Mouse (Mus musculus): ENCODE measurements around the gene Tmem135. TPM values are rescaled to one million over a fixed set of nuclear protein-coding genes. Genes with fewer than 3 reads are reported as not detected.

The Tmem135 gene
- total RNA-seq, 2 experiments from 2014 or later: 13.2 to 19.6 TPM

- Histone ChIP-seq H3K27ac (no peak overlapping the region), H3K4me3 (no peak overlapping the region)
- no peak for TF ChIP-seq CTCF (IDR thresholded peaks at IDR 0.05)
- DNase-seq: no peak
- intact Hi-C loops (cut with DNase I): no loop called here
Measured at GRCm38 (mm10) chr7:89248135-89248850, 155.7 kb downstream of the Tmem135 start.

- no peak overlapping the region for H3K27ac ChIP-seq
- intact Hi-C loops (cut with DNase I): no loop called here
- no peak for TF ChIP-seq CTCF (IDR thresholded peaks at IDR 0.05)
- no peak for DNase-seq
- no peak overlapping the region for H3K4me3 ChIP-seq
Measured at GRCm38 (mm10) chr7:89247012-89247710, 156.9 kb downstream of the Tmem135 start.

- DNase-seq: no peak
- no peak overlapping the region for H3K4me3 ChIP-seq
- no peak for TF ChIP-seq CTCF (IDR thresholded peaks at IDR 0.05)
- H3K27ac ChIP-seq: no peak overlapping the region
- intact Hi-C loops (cut with DNase I): no loop called here
Measured at GRCm38 (mm10) chr7:89242565-89242964, 161.5 kb downstream of the Tmem135 start.

DNA sequence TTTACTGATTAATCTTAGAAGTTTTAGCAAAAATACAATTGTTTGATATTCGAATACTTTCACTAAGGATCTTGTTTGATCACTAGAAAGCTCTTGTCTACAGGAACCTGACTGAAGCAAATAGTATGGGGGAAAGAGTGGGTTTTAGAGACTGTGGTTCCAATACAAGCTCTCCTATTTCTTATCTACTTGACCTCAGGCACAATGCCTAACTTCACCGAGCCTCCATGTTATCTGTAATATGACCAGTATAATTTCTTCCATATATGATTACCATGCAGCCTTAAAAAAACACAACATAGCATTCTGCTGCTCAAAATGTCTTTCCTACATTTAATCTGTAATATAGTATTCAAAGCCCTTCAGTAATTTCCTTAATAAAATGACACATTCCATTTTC, 161.9 kb downstream of the Tmem135 start:
- intact Hi-C loops (cut with DNase I): no loop called here
- DNase-seq: no peak
- no peak for TF ChIP-seq CTCF (IDR thresholded peaks at IDR 0.05)
- Histone ChIP-seq H3K4me3 (no peak overlapping the region), H3K27ac (no peak overlapping the region)

DNA sequence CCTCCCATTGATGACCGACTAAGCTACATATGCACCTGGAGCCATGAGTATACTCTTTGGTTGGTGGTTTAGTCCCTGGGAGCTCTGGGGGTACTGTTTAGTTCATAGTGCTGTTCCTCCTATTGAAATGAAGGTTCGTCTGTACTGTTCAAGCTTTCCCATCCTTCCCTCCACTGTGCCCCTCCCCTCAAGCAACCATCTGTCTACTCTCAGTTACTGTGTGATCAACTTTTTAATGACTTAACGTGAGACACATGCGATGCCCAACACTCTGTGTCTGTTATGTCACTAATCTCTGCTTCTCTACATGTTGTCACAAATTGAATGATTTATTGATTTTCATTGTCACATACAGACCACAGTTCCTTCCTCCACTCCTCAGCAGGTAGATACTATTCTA, 164.4 kb downstream of the Tmem135 start:
- no peak for DNase-seq
- no peak overlapping the region for H3K27ac ChIP-seq
- intact Hi-C loops (cut with DNase I): no loop called here
- H3K4me3 ChIP-seq: no peak overlapping the region
- TF ChIP-seq CTCF (IDR thresholded peaks at IDR 0.05): no peak

GRCm38 (mm10) chr7:89236592-89236991, 167.4 kb downstream of the Tmem135 start:
- no peak overlapping the region for H3K27ac ChIP-seq
- TF ChIP-seq CTCF (IDR thresholded peaks at IDR 0.05): no peak
- no peak for DNase-seq
- intact Hi-C loops (cut with DNase I): no loop called here
- no peak overlapping the region for H3K4me3 ChIP-seq

DNA sequence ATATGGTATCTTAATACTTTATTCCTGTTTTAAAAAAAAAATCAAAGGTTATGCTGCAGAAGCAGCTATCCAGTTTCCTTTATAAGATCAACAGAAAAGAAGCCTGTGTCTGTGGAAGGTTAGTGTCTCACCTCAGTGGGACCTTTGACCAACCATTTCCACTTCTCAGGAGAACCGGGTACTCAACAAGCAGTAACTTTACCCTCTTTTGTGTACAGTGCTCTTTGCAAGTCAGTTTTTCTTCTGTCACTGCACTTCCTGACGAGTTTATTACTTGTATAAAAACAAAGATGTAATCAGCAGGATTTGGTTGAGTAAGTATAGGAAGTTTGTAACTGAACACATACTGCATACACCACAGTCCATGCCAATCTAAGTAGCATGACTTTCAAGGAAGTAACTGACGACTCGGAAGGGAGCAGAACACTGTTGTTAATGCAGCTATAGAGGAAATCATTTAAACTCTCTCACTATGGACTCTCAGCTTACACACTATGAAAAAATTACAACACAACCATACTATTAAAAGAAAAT, 168.0 kb downstream of the Tmem135 start:
- no peak for TF ChIP-seq CTCF (IDR thresholded peaks at IDR 0.05)
- Histone ChIP-seq H3K27ac (no peak overlapping the region), H3K4me3 (no peak overlapping the region)
- intact Hi-C loops (cut with DNase I): no loop called here
- no peak for DNase-seq

DNA sequence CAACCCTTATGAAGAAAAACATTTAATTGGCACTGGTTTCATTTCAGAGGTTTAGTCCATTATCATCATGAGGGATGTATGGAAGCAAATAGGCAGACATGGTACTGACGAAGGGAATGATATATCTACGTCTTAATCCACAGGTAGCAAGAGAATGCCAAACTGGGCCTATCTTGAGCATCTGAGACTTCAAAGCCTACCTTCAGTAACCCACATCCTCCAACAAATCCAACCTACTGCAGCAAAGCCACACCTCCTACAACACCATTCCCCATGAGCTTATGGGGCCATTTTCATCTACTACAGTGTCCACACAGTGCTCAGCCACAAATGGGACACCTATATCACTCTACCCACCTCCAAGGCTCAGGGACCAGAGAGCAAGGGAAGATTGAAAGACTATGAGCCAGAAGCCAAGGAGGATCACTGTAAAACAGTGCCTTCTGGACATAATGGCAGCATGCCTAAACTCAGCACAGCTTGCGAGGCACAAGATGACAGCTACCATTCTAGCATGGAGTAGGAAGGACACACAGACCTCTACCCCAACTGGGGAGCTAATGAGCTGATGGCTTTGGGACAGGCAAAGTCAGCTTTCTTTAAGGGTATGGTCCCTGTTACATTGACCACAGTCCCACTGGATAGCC, 171.4 kb downstream of the Tmem135 start:
- Histone ChIP-seq H3K27ac (no peak overlapping the region), H3K4me3 (no peak overlapping the region)
- no peak for DNase-seq
- TF ChIP-seq CTCF (IDR thresholded peaks at IDR 0.05): no peak
- intact Hi-C loops (cut with DNase I): no loop called here

DNA sequence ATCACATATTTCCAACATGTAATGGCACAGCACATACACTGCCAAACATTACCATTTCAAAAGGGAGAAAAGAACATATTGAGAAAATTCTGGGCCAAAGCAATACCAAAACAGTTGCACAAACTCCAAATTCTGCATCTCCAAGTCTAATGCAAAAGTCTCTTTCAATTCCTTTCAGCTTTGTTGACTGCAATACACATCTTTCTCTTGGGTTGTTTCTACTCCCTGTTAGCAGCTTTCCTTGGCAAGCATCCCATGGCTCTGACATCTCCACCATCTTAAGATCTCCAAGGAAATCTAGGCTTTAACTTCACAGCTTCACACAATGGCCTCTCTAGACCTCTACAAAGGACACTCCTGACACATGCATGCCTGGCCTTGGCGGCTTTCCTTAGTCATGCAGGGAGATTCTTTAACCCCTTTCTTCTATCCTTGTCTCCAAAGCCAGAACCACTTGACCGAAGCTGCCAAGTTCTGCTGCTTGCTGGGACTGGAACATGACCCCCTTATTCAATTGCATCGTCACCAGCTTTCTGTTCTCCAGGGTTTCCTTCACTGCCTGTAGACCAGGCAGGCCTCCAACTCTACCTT, 172.7 kb downstream of the Tmem135 start:
- intact Hi-C loops (cut with DNase I): no loop called here
- no peak for DNase-seq
- H3K4me3 ChIP-seq: no peak overlapping the region
- TF ChIP-seq CTCF (IDR thresholded peaks at IDR 0.05): no peak
- H3K27ac ChIP-seq: no peak overlapping the region

DNA sequence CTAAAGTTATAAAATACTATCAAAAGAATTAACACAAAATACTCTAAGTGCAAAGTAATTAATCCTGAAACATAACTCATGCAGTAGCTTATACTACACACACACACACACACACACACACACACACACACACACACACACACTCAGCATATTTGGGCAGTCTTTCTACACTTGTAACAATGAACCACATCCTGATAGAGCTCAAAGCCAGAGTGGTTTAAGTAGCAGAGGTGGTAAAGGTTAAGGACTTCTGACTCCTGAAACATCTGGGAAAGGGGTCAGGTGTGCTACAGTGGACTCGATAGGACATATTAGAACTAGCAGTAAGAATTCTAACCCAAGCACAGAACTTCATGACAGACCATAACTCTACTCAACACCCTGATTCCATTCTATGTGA, 181.4 kb downstream of the Tmem135 start:
- TF ChIP-seq CTCF (IDR thresholded peaks at IDR 0.05): no peak
- H3K4me3 ChIP-seq: no peak overlapping the region
- no peak overlapping the region for H3K27ac ChIP-seq
- intact Hi-C loops (cut with DNase I): no loop called here
- DNase-seq: no peak

- no peak for DNase-seq
- peak; percentile 38; the same call in 1 of the 2 replicates for TF ChIP-seq CTCF (IDR thresholded peaks at IDR 0.05)
- Histone ChIP-seq H3K27ac (peak overlapping the region; percentile 83), H3K4me3 (peak overlapping the region; percentile 55)
- intact Hi-C loops (cut with DNase I): no loop called here
Measured at GRCm38 (mm10) chr7:89216628-89217027, 187.4 kb downstream of the Tmem135 start.

GRCm38 (mm10) chr7:89216118-89216517, 187.9 kb downstream of the Tmem135 start:
- no peak for DNase-seq
- Histone ChIP-seq H3K27ac (peak overlapping the region; percentile 83), H3K4me3 (peak overlapping the region; percentile 55)
- intact Hi-C loops (cut with DNase I): no loop called here
- TF ChIP-seq CTCF (IDR thresholded peaks at IDR 0.05): no peak

GRCm38 (mm10) chr7:89215714-89216113, 188.3 kb downstream of the Tmem135 start:
- H3K27ac ChIP-seq: peak overlapping the region; percentile 83

More at GRCm38 (mm10) chr7:89215714-89216113, 188.3 kb downstream of the Tmem135 start:
- no peak for TF ChIP-seq CTCF (IDR thresholded peaks at IDR 0.05)
- DNase-seq: no peak
- peak overlapping the region; percentile 55 for H3K4me3 ChIP-seq
- intact Hi-C loops (cut with DNase I): no loop called here

All from gastrocnemius, adult 2 months (tissue).